Mouse (Mus musculus): ENCODE data around the gene Gm20822.
"Not testable (repeated sequence)": the region's sequence is repeated elsewhere in the genome, so short reads cannot be mapped to it uniquely, and the experiment has no call there.

Gm20822 gene

GRCm38 (mm10) chrY:15884671-15885070 is at the start of gene Gm20822:
Gm20822 (minus strand) TSS chrY:15884771.
- DNase-seq, result not testable (repeated sequence)

All from kidney, adult 8-10 months (tissue).